ENCODE assay signal across 15 mouse cellular contexts in the genomic region with DNA sequence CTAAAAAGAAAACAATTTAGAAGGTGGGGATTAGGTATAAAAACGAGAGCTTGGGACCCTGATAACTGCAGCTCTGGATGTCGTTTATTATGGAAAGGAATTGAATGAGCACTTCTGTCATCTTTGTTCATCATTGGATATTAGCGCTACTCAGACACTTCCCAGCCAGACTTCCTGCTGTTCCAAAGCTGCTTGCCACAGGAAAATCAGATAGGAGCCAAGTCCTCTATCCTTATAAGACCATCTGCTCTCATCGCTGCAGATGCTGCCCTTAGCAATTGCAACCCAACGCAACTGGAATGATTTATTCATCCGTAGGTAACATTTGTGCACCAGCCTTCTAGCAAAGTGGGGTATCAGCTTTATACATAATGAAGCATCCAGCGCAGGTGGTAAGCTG. TPM values are rescaled to one million over a fixed set of nuclear protein-coding genes. Genes with fewer than 3 reads are reported as not detected.
DNase-seq lines count a peak whose midpoint lies in the region; ATAC-seq and TF ChIP-seq lines count a peak whose summit lies in the region.
"Had no signal": no experiment of that assay in that cellular context is flagged by ENCODE, and none has a peak within 500 bp of the region (broad histone marks: within the 10 kb centered on the region; RNA-seq: fewer than 3 reads in every experiment).

No protein-coding gene starts in this region.

- peak overlapping the region; percentile 70; the same call in 1 of the 2 replicates for H3K27ac ChIP-seq in forebrain, embryonic 13.5 days
- no peak overlapping the region for H3K27ac ChIP-seq in forebrain, embryonic 11.5 days (ENCODE audit: low read depth, low read length)
- H3K27ac ChIP-seq: embryonic facial prominence, embryonic 15.5 days; lung, embryonic 15.5 days had no signal

- no peak for TF ChIP-seq POLR2A in brain, embryonic 14.5 days (IDR thresholded peaks at IDR 0.05; ENCODE audit: borderline replicate concordance, extremely low read depth, insufficient read depth, insufficient read length, poor library complexity, severe bottlenecking)

- DNase-seq in forebrain, embryonic 11.5 days (ENCODE audit: low spot score) = no peak
- DNase-seq in brain, embryonic 14.5 days (ENCODE audit: low read depth) = peak; percentile 78
- peak; percentile 73 to 76 for DNase-seq in cerebellum, postnatal 25 days
- DNase-seq in layer of hippocampus, adult 9-10 months (ENCODE audit: low spot score) = peak; percentile 43
- no peak for DNase-seq in adrenal gland, postnatal 25 days
- no peak for DNase-seq in adrenal gland, postnatal 14 days
- no peak for DNase-seq in thymus, postnatal 10 days (ENCODE audit: low spot score in 2 of 2)
- DNase-seq: adrenal gland, adult 8-10 months; heart, postnatal 10 days; kidney, adult 2 months; liver had no signal

- 76% methylated on average over 7 of the region's 7 CpGs for WGBS in forebrain, embryonic 13.5 days
- 88% methylated on average over 7 of the region's 7 CpGs for WGBS in forebrain, embryonic 11.5 days

- no peak overlapping the region for H3K9ac ChIP-seq in forebrain, embryonic 13.5 days
- H3K9ac ChIP-seq in forebrain, embryonic 11.5 days (ENCODE audit: low read length) = no peak overlapping the region
- H3K9ac ChIP-seq: embryonic facial prominence, embryonic 15.5 days; lung, embryonic 15.5 days had no signal

- TF ChIP-seq CTCF in brain, embryonic 14.5 days (IDR thresholded peaks at IDR 0.05; ENCODE audit: borderline replicate concordance, extremely low read depth, insufficient read depth, insufficient read length) = no peak

- H3K36me3 ChIP-seq in forebrain, embryonic 13.5 days (ENCODE audit: poor library complexity, severe bottlenecking) = no peaks in the 10 kb centered on the region
- no peaks in the 10 kb centered on the region for H3K36me3 ChIP-seq in forebrain, embryonic 11.5 days (ENCODE audit: control insufficient read depth, insufficient read depth, low read length)
- H3K36me3 ChIP-seq: embryonic facial prominence, embryonic 15.5 days; lung, embryonic 15.5 days had no signal

- H3K4me2 ChIP-seq in forebrain, embryonic 13.5 days = no peak overlapping the region
- H3K4me2 ChIP-seq in forebrain, embryonic 11.5 days (ENCODE audit: low read depth, low read length, severe bottlenecking) = no peak overlapping the region
- H3K4me2 ChIP-seq: embryonic facial prominence, embryonic 15.5 days; lung, embryonic 15.5 days had no signal

- H3K27me3 ChIP-seq in forebrain, embryonic 13.5 days = no peaks in the 10 kb centered on the region
- no peaks in the 10 kb centered on the region for H3K27me3 ChIP-seq in forebrain, embryonic 11.5 days (ENCODE audit: control insufficient read depth, insufficient read depth, low read length)
- H3K27me3 ChIP-seq: embryonic facial prominence, embryonic 15.5 days; lung, embryonic 15.5 days; megakaryocyte, embryonic 14.5 days had no signal

- no peak for ATAC-seq in forebrain, embryonic 13.5 days
- ATAC-seq in forebrain, embryonic 11.5 days (replicated peaks; ENCODE audit: low FRiP score) = no peak

- peaks cover 7% of the 10 kb centered on the region; the same call in 1 of the 2 replicates for H3K4me1 ChIP-seq in forebrain, embryonic 13.5 days
- H3K4me1 ChIP-seq in forebrain, embryonic 11.5 days (replicated peaks; ENCODE audit: control insufficient read depth, insufficient read depth, low read length) = no peaks in the 10 kb centered on the region
- H3K4me1 ChIP-seq: embryonic facial prominence, embryonic 15.5 days; lung, embryonic 15.5 days; megakaryocyte, embryonic 14.5 days had no signal

- no peak overlapping the region for H3K4me3 ChIP-seq in forebrain, embryonic 13.5 days
- H3K4me3 ChIP-seq in forebrain, embryonic 11.5 days (ENCODE audit: low read depth, low read length) = no peak overlapping the region
- H3K4me3 ChIP-seq: embryonic facial prominence, embryonic 15.5 days; lung, embryonic 15.5 days; megakaryocyte, embryonic 14.5 days had no signal

- H3K9me3 ChIP-seq in forebrain, embryonic 13.5 days (replicated peaks) = no peaks in the 10 kb centered on the region
- H3K9me3 ChIP-seq in forebrain, embryonic 11.5 days (ENCODE audit: control insufficient read depth, low read length) = no peaks in the 10 kb centered on the region
- H3K9me3 ChIP-seq: embryonic facial prominence, embryonic 15.5 days; lung, embryonic 15.5 days; megakaryocyte, embryonic 14.5 days had no signal

RNA-seq across cellular contexts. Expression of gene Fam168a, which starts 52.3 kb away (rescaled TPM):
- polyA plus RNA-seq in forebrain, embryonic 13.5 days (2015; fragmentation: Nextera tagmentation; extraction: Ambion mirVana) = 80.0 and 85.9 TPM in 2 replicates
- 52.9 and 53.6 TPM in 2 replicates for polyA plus RNA-seq in forebrain, embryonic 11.5 days (2014; fragmentation: Nextera tagmentation; extraction: Ambion mirVana)
- 150 and 158 TPM in 2 replicates for polyA plus RNA-seq in brain, embryonic 14.5 days (2012; rRNA removed)
- 53.3 and 64.6 TPM in 2 replicates for total RNA-seq in adrenal gland, postnatal 25 days (2021)
- 67.5 and 69.9 TPM in 2 replicates for total RNA-seq in adrenal gland, postnatal 14 days (2021)

Comparison
In these comparisons a context has a peak if more than half of its experiments do, and no peak if none do; other contexts are left out.
1. DNase-seq: peak in brain, embryonic 14.5 days (single experiment), cerebellum, postnatal 25 days (2 of 2) and layer of hippocampus, adult 9-10 months (single experiment); none in forebrain, embryonic 11.5 days (single experiment), adrenal gland, postnatal 25 days (single experiment), adrenal gland, postnatal 14 days (single experiment) and thymus, postnatal 10 days (0 of 2).